Mouse (Mus musculus) c-Kit-positive CD71-negative TER-119-negative erythroid progenitor cells, embryonic 14.5 days (primary cell): Measurements from ENCODE around the gene Slco3a1.

Experiments
- DNase-seq: peaks from one replicate; pipeline ENCODE4 v3.0.0-alpha.2; 2013; ENCODE audit warnings: low read depth

Slco3a1 gene

DNA sequence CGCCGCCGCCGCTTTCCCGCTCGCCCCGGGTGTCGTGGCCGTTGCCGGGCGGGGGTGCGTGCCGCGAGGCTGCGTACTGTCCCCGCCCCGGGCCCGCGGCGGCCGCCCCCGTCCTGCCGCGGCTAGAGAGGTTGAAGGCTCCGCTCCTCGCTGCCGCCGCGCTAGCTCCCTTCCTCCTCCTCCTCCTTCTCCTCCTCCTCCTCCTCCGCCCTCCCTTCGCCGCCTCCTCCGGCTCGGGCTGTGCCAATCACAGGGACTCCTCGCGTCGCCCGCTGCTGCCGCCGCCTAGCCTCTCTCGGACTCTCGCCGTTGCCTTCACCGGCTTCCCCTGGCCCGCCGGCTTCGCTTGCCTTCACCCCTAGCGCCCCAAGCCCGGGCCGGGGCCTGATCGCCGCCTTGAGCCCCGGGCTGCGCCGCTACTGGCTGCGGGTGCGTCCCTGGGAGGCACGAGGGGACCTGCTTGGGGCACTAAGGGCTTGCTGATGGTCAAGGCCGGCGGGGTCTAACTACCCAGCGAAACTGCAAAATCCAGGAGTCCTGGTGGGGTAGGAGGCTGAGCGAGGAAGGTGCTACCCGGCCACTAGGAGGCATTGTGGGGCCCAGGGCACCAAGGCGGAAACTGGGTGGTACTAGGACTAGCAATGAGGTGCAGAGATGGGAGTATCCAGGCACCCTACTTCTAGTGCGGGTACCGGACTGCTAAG lies at the start of gene Slco3a1:
Gene Slco3a1, minus strand, starts transcription at position 173 of the 704 bp plus-strand sequence.
- DNase-seq: peak; percentile 43

DNA sequence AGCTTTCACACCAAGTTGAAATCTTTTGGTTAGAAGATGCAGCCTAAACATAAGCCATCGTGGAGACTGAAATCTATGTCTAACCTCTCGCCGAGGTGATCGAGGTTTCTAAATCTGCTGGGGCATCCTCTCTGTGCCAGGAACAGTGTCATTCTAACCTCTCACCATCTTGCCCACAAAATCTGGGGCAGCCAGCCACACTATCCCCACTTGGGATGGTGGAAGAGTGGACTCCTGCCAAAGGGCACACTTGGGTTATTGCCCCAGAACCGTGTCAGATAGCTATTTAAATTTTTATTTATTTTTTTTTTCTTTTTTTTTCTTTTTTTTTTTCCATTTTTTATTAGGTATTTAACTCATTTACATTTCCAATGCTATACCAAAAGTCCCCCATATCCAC lies 46.4 kb upstream of the Slco3a1 start:
- no peak for DNase-seq

- DNase-seq: no peak
Measured at GRCm38 (mm10) chr7:74579411-74579810, 24.8 kb upstream of the Slco3a1 start.

- DNase-seq: no peak
Measured at GRCm38 (mm10) chr7:74575678-74576077, 21.1 kb upstream of the Slco3a1 start.

DNA sequence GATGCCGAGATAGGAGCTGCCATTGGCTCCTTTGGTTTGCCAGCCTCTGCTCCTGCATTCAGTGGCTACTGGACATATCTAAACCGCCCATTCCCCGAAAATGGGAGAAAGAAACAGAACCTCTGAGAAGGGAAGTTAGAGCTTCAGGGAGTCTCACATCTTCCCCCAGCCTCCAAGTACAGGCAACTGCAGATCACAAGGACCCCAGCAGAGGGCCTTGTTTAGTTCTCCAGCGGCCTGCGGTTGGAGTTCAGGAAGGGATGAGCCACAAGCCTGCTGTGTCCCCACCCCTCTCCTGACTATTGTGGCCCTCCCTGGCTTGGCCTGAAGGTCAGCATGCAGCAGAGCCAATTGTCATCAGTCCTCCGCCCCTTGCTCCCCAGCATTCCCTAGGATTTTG lies 836 bp upstream of the Slco3a1 start:
- peak; percentile 39 for DNase-seq

GRCm38 (mm10) chr7:74554041-74554561 lies 479 bp downstream of the Slco3a1 start:
- DNase-seq: no peak

- DNase-seq: no peak
Measured at GRCm38 (mm10) chr7:74553111-74553650, 1.4 kb downstream of the Slco3a1 start.

DNA sequence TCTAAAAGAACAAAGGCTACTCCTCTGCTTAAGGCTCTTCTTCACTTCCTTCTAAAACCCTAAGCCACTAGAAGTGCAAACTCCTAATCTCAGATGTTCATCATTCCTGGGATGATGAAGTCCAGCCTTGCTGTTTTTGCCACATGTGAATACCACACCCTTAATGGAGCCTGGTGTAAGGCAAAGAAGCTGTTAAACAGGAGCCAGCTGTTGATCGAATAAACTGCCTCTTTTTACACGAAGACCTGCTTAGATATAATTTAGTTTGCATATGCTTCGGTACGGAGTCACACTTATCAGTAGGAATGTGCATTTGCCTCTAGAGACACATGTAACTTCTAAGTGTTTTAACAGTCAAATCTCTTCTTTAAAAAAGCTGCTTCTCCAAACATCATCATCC lies 2.0 kb downstream of the Slco3a1 start:
- DNase-seq: no peak

DNA sequence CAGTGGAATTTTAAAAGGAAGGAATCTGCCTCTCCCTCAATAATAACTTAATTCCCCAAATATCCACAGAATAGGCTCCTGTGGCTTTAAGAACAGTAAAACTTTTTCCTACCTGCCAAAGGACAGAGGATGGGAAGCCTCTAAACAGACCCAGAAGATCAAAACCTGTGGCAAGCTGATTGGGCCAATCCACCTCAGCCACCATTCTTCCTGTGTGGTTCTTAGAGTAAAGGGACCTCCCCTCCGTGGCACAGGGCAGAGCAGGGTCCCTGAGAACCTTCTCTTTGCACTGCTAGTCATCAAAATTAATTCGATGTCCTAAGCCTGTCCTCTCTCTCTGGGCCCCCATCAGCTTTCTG lies 2.6 kb downstream of the Slco3a1 start:
- DNase-seq: no peak

GRCm38 (mm10) chr7:74551338-74551999 lies 3.1 kb downstream of the Slco3a1 start:
- DNase-seq: no peak

DNA sequence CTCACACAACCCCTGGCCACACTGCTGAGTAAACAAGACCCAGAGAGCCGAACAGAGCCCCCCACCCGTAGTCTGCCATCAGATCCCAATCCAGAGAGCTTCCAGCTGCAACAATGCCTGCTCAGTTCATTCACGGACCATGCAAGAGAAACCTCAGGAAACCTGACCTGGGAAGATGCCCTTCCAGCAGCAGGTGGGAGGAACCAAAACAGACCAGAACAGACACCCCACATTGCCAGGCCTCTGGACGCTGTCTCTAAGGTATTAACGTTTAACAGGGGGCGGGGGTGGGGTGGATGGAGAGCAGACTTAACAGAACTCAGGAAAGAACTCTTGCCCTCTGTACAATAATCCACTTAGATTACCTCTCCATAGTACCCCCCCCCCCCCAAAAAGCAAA lies 4.9 kb downstream of the Slco3a1 start:
- no peak for DNase-seq

DNA sequence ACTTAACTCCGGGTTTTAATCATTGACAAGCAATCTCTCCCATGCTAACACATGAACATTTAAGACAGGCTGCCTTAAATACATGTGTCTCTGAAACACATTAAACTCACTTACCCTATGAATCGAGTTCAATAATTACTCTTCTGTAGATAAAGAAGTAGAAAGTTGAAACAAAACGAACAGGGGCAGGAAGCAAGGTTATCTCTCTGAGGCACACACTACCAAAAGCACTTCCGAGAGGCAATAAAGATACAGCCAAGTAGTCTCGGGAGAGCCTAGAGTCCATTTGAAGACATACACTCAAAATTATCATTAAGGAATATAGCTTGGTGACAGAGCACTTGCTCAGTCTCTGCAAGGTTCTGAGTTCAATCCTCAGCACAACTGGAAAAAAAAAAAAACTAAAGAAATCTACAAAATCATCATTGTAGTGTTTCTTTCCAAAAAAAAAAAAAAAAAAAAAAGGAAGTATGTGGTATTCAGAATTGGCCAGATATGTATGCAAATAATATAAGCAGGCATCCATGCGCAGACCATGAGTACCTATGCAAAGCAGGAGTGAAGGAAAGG lies 5.5 kb downstream of the Slco3a1 start:
- DNase-seq: no peak

DNA sequence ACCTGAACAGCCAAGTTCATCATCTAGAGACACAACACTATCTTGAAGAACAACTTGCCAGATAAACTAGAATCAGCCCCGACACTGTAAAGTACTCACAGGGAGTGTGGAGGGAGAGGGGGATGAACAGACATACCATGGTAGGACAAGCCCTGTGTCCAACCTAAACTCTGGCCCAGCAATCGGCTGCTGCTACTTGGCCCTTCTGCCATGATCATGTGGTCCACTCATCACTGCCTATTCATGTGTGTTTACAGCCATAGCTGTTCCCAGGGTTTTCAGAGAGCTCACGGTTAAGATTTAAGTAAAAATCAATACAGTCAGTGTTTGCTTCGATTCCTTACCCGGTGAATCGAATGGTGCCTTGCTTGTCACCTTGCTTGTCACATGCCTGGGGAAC lies 7.9 kb downstream of the Slco3a1 start:
- DNase-seq: no peak

DNA sequence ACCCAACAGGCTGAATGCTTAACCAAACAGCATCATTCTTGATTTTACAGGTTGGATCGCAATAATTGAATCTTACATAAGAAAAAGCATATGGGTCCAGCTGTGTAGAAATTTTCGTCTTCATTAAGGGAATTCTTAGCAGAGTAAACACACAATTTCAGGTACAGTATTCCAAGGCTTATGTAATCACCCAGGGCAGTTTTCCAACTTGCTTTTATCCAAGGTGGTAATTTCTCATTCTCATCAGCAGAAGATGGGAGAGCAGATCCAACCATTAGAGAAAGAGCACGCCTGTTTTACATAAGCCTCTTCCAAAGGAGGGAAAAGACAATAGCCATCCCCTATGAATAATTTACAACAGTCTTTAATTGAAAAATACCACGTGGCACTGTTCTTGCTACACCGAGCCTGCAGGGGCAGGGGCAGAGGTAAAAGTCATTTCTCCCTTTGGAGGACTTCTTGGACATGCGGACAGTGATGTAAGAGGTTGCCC lies 9.0 kb downstream of the Slco3a1 start:
- no peak for DNase-seq

DNA sequence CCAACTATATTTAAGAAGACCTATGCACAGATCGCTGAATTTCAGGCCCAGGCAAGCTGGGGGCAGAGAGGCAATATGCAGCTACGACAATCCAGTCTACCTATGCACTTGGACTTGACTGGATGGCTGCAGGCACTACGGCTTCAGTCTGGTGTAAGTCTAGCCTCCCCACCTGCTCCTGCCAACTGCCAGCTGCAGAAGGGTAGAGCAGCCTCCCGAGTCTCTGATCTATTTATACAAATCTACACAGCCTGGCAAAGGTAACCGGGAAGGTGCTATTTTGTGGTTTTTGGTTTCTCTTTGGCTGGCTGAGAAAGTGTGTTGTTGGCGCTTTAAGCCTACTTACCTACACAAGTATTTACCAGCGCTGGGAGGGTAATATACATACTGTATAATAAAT lies 10.3 kb downstream of the Slco3a1 start:
- no peak for DNase-seq

DNA sequence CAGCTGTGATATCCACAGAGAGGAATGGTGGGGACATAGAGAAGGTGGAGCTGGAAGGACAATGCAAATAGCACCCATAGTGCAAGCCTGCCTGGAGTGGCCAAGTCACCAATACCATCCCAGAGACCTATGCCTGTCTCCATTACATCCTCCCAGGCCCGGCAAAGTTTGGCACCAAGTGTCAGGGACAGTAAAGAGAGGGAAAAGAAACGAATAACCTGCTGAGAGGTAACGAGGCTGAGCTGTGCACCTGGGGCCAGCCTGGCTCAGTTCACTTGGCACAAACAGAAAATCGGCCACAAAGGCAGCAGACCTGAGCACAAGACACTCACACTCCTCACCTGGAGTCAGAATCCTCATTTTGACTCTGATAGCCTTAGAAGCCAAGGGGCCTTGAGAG lies 12.6 kb downstream of the Slco3a1 start:
- DNase-seq: no peak

DNA sequence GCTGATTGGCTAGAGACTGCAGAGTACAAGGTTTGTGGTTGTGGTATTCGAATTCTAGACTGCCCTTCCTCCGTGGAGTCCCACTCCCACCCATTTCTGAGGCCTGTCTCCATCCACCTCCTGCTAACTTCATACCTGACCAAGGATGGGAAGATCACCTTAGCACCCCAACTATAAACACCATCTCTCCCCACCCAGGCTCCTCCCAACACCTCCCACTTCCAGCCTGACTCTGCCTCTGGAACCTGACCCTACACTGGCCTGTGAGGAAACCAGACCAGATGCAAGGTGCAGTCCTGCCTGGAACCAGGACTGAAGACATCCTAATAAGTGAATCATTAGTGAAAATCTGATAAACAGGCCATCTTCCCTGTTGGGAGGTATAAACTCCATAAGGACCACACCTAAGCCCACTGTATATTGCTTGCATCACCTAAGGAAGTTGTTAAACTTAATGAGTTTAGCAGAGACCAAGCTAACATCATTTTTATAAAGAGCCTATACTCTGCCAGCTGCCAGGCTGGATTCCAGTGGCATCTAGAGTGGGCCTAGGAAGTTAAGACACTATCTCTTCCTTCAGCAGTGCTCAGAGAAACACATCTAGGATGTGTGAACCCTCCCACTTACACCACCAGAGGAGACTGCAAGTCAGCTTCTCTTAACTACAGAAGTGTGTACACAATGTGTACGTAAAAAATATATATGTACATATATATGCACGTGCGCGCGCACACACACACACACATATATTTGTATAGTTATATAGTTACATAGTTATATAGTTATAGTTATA lies 13.5 kb downstream of the Slco3a1 start:
- no peak for DNase-seq

DNA sequence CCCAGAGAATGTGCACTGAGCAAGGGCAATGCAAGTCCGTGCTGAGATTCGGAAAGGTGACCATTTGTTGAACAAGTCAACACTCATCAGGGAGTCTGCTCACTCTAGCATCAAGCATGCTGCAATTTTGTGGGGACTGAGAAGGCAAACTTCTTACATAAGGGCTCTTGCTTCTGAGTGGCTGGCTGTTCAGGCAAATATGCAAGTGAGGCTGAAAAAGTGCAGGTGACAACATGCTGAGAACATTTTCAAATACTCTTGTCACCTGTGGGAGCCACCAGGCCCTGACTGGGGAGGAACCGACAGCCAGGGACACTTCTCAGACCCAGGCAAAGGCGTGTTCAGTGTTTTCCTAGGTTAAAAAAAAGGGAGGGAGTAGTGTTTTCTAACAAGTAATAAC lies 18.4 kb downstream of the Slco3a1 start:
- DNase-seq: no peak

GRCm38 (mm10) chr7:74531468-74532097 lies 23.0 kb downstream of the Slco3a1 start:
- DNase-seq: no peak

DNA sequence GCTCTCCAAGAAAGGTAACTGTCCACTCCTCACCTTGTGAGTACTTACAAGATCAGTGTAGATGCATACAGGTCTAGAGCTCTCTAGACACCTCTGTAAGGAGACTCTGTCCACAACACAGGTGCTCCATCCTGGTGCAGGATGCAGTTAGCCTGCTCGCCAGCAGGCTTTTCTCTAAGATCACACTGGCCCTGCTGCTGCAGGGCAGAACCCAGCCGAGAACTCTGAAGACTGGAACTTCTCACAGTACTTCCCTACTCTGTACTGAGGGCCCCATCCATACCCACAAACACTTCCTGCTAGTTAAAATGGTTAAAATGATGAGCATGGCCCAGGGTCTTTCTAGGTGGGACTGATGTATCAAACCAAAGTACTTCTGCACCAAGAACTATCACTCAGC lies 24.7 kb downstream of the Slco3a1 start:
- no peak for DNase-seq

GRCm38 (mm10) chr7:74529183-74529757 lies 25.3 kb downstream of the Slco3a1 start:
- no peak for DNase-seq
